Mouse (Mus musculus) heart, embryonic 13.5 days (tissue): ENCODE results near the gene Mdm4. TPM values are rescaled to one million over a fixed set of nuclear protein-coding genes. Genes with fewer than 3 reads are reported as not detected.

Experiments used
- ATAC-seq: fragments of 200-750 bp; cut with Nextera tagmentation; 2 replicates; pipeline ENCODE4 v1.8.0; 2017; ENCODE audit warnings: moderate TSS enrichment; ENCODE audit not compliant: insufficient number of reproducible peaks, low FRiP score, low TSS enrichment; ENCODE audit errors: extremely low read depth
- H3K27ac ChIP-seq: fragments of 300-500 bp; sonication (generic); replicated peaks from 2 replicates; pipeline ENCODE4 v1.5.1; 2015; ENCODE audit warnings: moderate library complexity, mild to moderate bottlenecking, inconsistent platforms
- H3K27me3 ChIP-seq: fragments of 300-500 bp; sonication (generic); replicated peaks from 2 replicates; pipeline ENCODE4 v1.6.1; 2015; ENCODE audit warnings: mild to moderate bottlenecking, inconsistent platforms
- H3K36me3 ChIP-seq: fragments of 300-500 bp; sonication (generic); 2 replicates; pipeline ENCODE4 v1.6.1; 2015; ENCODE audit warnings: mild to moderate bottlenecking, inconsistent platforms
- H3K4me1 ChIP-seq: fragments of 300-500 bp; sonication (generic); 2 replicates; pipeline ENCODE4 v1.6.1; 2015; ENCODE audit warnings: inconsistent platforms
- H3K4me2 ChIP-seq: fragments of 300-500 bp; sonication (generic); 2 replicates; pipeline ENCODE4 v1.6.1; 2015; ENCODE audit warnings: inconsistent platforms, mild to moderate bottlenecking, moderate library complexity
- H3K4me3 ChIP-seq: fragments of 300-500 bp; sonication (generic); 2 replicates; pipeline ENCODE4 v1.5.1; 2015; ENCODE audit warnings: moderate library complexity, mild to moderate bottlenecking, inconsistent platforms
- H3K9ac ChIP-seq: fragments of 300-500 bp; sonication (generic); 2 replicates; pipeline ENCODE4 v1.6.1; 2015; ENCODE audit warnings: inconsistent platforms, mild to moderate bottlenecking, moderate library complexity
- H3K9me3 ChIP-seq: fragments of 300-500 bp; sonication (generic); 2 replicates; pipeline ENCODE4 v1.6.1; 2016; ENCODE audit warnings: inconsistent platforms
- WGBS: fragments of 180-500 bp; shearing (Covaris S2); methylation state at CpG from one replicate; pipeline ENCODE4 v1.1.7; 2015; ENCODE audit warnings: mixed read lengths; 5-methylcytosine and 5-hydroxymethylcytosine counted together
- polyA plus RNA-seq: library from polyadenylated mRNA; unstranded; fragments of >200 nt; fragmentation: Nextera tagmentation; extraction: Ambion mirVana; gene quantifications from 2 replicates; pipeline ENCODE4 v1.2.1, GENCODE M21; 2015

The Mdm4 gene
- polyA plus RNA-seq, 1 experiment from 2014 or later: 19.2 TPM

GRCm38 (mm10) chr1:133070157-133070556 is 39.8 kb upstream of the Mdm4 start:
- no peak for ATAC-seq
- whole genome bisulfite sequencing: 34% methylated on average over 4 of the region's 5 CpGs
- Histone ChIP-seq H3K4me1 (peaks cover 89% of the 10 kb centered on the region), H3K27ac (peak overlapping the region; percentile 97), H3K4me2 (peak overlapping the region; percentile 67), H3K9ac (peak overlapping the region; percentile 80), H3K27me3 (no peaks in the 10 kb centered on the region), H3K36me3 (peaks cover 25% of the 10 kb centered on the region), H3K4me3 (no peak overlapping the region), H3K9me3 (no peaks in the 10 kb centered on the region)

GRCm38 (mm10) chr1:133069275-133070120 is 39.1 kb upstream of the Mdm4 start:
- Histone ChIP-seq H3K36me3 (peaks cover 22% of the 10 kb centered on the region), H3K9me3 (no peaks in the 10 kb centered on the region), H3K4me1 (peaks cover 87% of the 10 kb centered on the region), H3K4me2 (peak overlapping the region; percentile 67), H3K27me3 (no peaks in the 10 kb centered on the region), H3K27ac (peak overlapping the region; percentile 97), H3K9ac (peak overlapping the region; percentile 80), H3K4me3 (peak overlapping the region; percentile 41)
- no peak for ATAC-seq
- 53% methylated on average over 12 of the region's 12 CpGs for WGBS

DNA sequence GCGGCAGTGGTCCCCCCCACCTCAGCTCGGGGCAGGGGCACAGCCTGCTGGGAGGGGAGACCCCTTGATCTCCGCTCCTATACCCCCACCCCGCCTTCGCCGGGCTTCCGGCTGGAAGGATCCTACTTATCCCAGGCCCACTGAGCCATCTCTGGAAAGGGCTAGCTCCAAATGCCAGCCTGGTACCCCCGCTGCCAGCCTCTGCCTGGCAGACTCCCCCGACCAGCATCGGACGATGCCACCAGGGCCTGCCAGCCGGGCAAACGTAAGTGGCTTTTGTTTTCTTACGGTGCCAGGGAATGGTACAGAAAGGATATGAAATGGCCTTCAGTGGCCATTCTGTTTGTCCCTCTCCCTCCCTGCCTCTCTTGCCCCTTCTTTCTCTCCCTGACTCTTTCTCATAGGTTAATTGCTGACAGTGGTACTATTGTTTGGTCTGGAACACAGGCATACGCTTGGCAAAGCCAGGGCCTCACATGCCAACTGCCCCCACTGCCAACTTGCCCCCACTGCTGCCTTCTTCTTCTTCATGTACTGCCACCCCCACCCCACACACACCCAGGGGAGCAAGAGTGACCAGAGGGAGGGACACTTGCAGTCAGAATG is 38.4 kb upstream of the Mdm4 start:
- Histone ChIP-seq H3K9me3 (0 out of 2 replicates have a peak, but pooled peaks cover 3% of the 10 kb centered on the region), H3K4me3 (peak overlapping the region; percentile 41), H3K27me3 (no peaks in the 10 kb centered on the region), H3K36me3 (peaks cover 25% of the 10 kb centered on the region), H3K4me1 (peaks cover 81% of the 10 kb centered on the region), H3K4me2 (peak overlapping the region; percentile 67), H3K27ac (peak overlapping the region; percentile 97), H3K9ac (peak overlapping the region; percentile 80)
- 76% methylated on average over 15 of the region's 15 CpGs for WGBS
- ATAC-seq: no peak

- H3K27ac ChIP-seq: peak overlapping the region; percentile 97
- H3K36me3 ChIP-seq: peaks cover 30% of the 10 kb centered on the region
- no peaks in the 10 kb centered on the region for H3K27me3 ChIP-seq
- peak overlapping the region; percentile 41 for H3K4me3 ChIP-seq
- H3K4me2 ChIP-seq: peak overlapping the region; percentile 67
- peak; percentile 65; the same call in 1 of the 2 replicates for ATAC-seq
- H3K9ac ChIP-seq: peak overlapping the region; percentile 80
- WGBS: 18% methylated on average over 5 of the region's 5 CpGs
- 0 out of 2 replicates have a peak, but pooled peaks cover 5% of the 10 kb centered on the region for H3K9me3 ChIP-seq
- H3K4me1 ChIP-seq: peaks cover 76% of the 10 kb centered on the region
Observed at GRCm38 (mm10) chr1:133068268-133068667, 37.9 kb upstream of the Mdm4 start.

GRCm38 (mm10) chr1:133063164-133063563 is 32.8 kb upstream of the Mdm4 start:
- no peak overlapping the region for H3K9ac ChIP-seq
- ATAC-seq: no peak
- peaks cover 47% of the 10 kb centered on the region for H3K36me3 ChIP-seq
- WGBS: 76% methylated on average over 6 of the region's 6 CpGs
- H3K9me3 ChIP-seq: 0 out of 2 replicates have a peak, but pooled peaks cover 5% of the 10 kb centered on the region
- H3K27ac ChIP-seq: no peak overlapping the region
- H3K4me1 ChIP-seq: peaks cover 47% of the 10 kb centered on the region
- H3K4me3 ChIP-seq: no peak overlapping the region
- H3K4me2 ChIP-seq: no peak overlapping the region
- H3K27me3 ChIP-seq: no peaks in the 10 kb centered on the region

DNA sequence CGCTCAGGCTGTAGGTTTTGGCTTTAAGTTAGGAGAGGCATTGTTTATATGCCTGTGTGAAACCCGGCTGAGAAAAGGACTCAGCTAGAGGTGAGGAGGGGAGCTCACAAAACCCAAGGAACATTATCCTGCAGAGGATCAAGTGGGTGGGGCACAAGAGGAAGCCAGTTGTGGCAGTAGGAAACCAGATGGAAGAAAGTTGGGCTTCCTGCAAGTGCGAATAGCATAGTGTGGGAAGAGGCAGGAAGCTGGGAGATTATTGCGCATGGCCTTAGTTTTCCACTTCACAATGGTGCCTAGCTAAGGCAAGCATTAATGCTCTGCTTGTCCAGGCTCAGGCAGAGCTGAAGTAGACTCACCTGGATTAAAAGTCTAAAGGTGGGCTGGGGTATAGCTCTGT is 30.3 kb upstream of the Mdm4 start:
- Histone ChIP-seq H3K4me1 (peaks cover 39% of the 10 kb centered on the region), H3K9ac (no peak overlapping the region), H3K27ac (peak overlapping the region; percentile 59), H3K4me3 (no peak overlapping the region), H3K4me2 (no peak overlapping the region), H3K9me3 (0 out of 2 replicates have a peak, but pooled peaks cover 5% of the 10 kb centered on the region), H3K27me3 (no peaks in the 10 kb centered on the region), H3K36me3 (peaks cover 32% of the 10 kb centered on the region)
- WGBS: 41% methylated on average over 4 of the region's 4 CpGs
- ATAC-seq: no peak

GRCm38 (mm10) chr1:133059592-133059991 is 29.2 kb upstream of the Mdm4 start:
- no peak overlapping the region for H3K9ac ChIP-seq
- no peak overlapping the region for H3K4me3 ChIP-seq
- no peaks in the 10 kb centered on the region for H3K27me3 ChIP-seq
- H3K4me1 ChIP-seq: peaks cover 43% of the 10 kb centered on the region
- peaks cover 30% of the 10 kb centered on the region for H3K36me3 ChIP-seq
- 0 out of 2 replicates have a peak overlapping the region, but pooled peaks have one; percentile 59 for H3K27ac ChIP-seq
- no peak for ATAC-seq
- WGBS: 31% methylated on average over 2 of the region's 2 CpGs
- H3K4me2 ChIP-seq: no peak overlapping the region
- H3K9me3 ChIP-seq: 0 out of 2 replicates have a peak, but pooled peaks cover 5% of the 10 kb centered on the region

GRCm38 (mm10) chr1:133057345-133058034 is 27.1 kb upstream of the Mdm4 start:
- peak overlapping the region; percentile 49 for H3K27ac ChIP-seq
- 53% methylated on average over 7 of the region's 7 CpGs for WGBS
- peaks cover 10% of the 10 kb centered on the region; the same call in 1 of the 2 replicates for H3K36me3 ChIP-seq
- H3K4me3 ChIP-seq: no peak overlapping the region
- no peak for ATAC-seq
- H3K4me1 ChIP-seq: peaks cover 56% of the 10 kb centered on the region
- H3K4me2 ChIP-seq: no peak overlapping the region
- H3K27me3 ChIP-seq: no peaks in the 10 kb centered on the region
- H3K9ac ChIP-seq: peak overlapping the region; percentile 38
- H3K9me3 ChIP-seq: no peaks in the 10 kb centered on the region

DNA sequence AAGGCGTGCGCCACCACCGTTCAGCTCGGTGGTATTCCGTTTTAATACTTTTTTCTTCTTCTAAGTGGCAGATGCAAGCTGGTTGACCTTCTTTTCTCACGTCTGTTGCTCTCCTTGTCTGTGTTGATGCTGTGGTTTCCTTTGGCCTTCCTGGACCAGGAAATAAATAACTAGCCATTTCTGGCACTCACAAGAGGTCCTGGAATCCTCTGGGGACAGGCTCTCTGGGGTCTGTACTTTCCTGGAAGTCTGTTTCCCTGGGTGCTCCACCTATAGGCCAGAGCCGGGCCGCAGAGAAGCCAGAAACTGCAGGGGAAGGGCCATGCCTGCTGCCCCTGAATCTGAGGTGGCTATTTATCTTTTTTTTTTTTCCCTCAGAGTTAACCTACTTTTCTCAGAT is 24.0 kb upstream of the Mdm4 start:
- Histone ChIP-seq H3K4me3 (no peak overlapping the region), H3K9ac (no peak overlapping the region), H3K9me3 (no peaks in the 10 kb centered on the region), H3K27ac (no peak overlapping the region), H3K36me3 (no peaks in the 10 kb centered on the region), H3K27me3 (no peaks in the 10 kb centered on the region), H3K4me2 (no peak overlapping the region), H3K4me1 (peaks cover 62% of the 10 kb centered on the region)
- no peak for ATAC-seq
- WGBS: 67% methylated on average over 8 of the region's 8 CpGs

- Histone ChIP-seq H3K9me3 (no peaks in the 10 kb centered on the region), H3K27ac (0 out of 2 replicates have a peak overlapping the region, but pooled peaks have one; percentile 1), H3K27me3 (no peaks in the 10 kb centered on the region), H3K36me3 (no peaks in the 10 kb centered on the region), H3K4me2 (no peak overlapping the region), H3K9ac (no peak overlapping the region), H3K4me1 (peaks cover 67% of the 10 kb centered on the region), H3K4me3 (no peak overlapping the region)
- no peak for ATAC-seq
- WGBS: 45% methylated on average over 5 of the region's 5 CpGs
Observed at GRCm38 (mm10) chr1:133053034-133053433, 22.7 kb upstream of the Mdm4 start.

DNA sequence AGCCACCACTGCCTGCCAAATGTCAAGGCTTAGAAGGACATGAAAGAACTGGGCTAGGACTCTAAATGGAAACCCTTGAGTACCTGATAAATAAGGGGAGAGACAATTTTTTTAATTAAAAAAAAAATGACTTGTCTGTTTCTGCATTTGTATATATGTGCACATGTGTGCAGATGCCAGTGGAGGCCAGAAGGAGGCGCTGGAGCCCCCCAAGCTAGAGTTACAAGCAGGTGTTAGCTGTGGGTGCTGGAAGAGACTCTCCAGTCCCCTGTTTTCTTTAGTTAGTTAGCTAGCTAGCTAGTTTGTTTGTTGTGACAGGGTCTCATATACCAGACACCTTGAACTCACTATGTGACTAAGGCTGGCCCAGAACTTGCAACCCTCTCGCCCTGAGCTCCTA is 21.5 kb upstream of the Mdm4 start:
- H3K27me3 ChIP-seq: no peaks in the 10 kb centered on the region
- ATAC-seq: no peak
- no peak overlapping the region for H3K4me3 ChIP-seq
- H3K4me1 ChIP-seq: peaks cover 67% of the 10 kb centered on the region
- no peak overlapping the region for H3K4me2 ChIP-seq
- H3K9me3 ChIP-seq: no peaks in the 10 kb centered on the region
- WGBS: 87% methylated on average over 2 of the region's 2 CpGs
- H3K27ac ChIP-seq: no peak overlapping the region
- no peak overlapping the region for H3K9ac ChIP-seq
- no peaks in the 10 kb centered on the region for H3K36me3 ChIP-seq
